Mouse (Mus musculus): ENCODE results near the gene Gm884. TPM values are rescaled to one million over a fixed set of nuclear protein-coding genes. Genes with fewer than 3 reads are reported as not detected.

Gm884 gene
- polyA plus RNA-seq, 1 experiment from 2014 or later, result not detected

DNA sequence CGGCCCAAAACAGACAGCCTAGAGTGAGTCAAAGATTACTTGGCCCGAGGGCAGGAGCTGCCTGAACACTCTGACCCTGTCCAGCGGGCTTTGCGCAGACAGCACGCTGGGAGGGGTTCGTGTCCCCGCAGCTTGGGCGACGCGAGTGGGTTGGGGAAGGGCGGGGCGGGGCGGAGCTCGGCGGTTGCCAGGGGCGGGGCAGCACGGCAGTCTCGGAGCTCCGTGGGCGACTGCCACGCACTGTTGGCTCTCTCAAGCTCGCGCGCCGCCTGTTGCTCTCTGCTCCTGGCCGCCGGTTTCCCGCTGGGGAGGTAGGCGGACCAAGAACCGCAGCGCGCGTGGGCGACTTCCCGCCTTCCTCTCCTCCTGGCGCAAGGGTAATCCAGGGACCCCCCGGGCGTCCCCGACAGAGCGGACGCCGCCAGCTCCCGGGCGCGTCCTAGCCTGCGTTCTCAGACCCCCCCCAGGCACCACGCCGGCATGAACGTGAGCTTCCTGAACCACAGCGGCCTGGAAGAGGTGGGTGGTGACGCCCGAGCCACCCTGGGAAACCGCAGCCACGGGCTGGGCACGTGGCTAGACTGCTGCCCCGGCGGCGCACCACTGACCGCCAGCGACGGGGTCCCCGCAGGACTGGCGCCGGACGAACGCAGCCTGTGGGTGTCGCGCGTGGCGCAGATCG lies 28.5 kb upstream of the Gm884 start, which contains the start of gene Rprml:
Rprml (plus strand) TSS at position 270 of the 682 bp plus-strand sequence.
- Histone ChIP-seq H3K27ac (no peak within 1 kb of the TSS), H3K4me1 (peaks cover 24% of the 10 kb centered on the region), H3K9ac (peak within 1 kb of the TSS; percentile 63), H3K4me2 (peak within 1 kb of the TSS; percentile 82), H3K27me3 (peaks cover 91% of the 10 kb centered on the region), H3K4me3 (peak within 1 kb of the TSS; percentile 47), H3K36me3 (no peaks in the 10 kb centered on the region), H3K9me3 (no peaks in the 10 kb centered on the region)
- ATAC-seq (ENCODE audit: insufficient number of reproducible peaks, insufficient read depth, low FRiP score, low TSS enrichment, low read depth), result no peak
- under 1% methylated on average over 71 of the region's 71 CpGs for WGBS

DNA sequence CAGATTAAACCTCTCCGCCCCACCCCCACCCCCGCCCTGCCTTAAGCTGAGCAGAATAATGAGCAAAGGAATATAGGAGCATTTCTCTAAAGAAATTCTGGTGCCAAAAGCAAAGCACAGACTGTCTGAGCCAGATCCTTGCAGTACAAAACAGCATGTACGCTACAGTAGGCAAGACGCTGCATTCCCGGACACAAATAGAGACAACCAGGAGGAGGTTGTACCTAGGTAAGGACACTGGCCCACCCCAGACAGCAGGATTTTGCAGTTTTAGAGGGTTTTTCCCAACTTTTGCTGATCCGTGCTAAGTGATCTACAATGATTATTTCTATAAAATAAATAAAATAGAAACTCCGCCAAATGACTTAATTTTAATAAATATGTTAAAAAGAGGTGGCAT lies 27.7 kb upstream of the Gm884 start:
- peaks cover 83% of the 10 kb centered on the region for H3K27me3 ChIP-seq

DNA sequence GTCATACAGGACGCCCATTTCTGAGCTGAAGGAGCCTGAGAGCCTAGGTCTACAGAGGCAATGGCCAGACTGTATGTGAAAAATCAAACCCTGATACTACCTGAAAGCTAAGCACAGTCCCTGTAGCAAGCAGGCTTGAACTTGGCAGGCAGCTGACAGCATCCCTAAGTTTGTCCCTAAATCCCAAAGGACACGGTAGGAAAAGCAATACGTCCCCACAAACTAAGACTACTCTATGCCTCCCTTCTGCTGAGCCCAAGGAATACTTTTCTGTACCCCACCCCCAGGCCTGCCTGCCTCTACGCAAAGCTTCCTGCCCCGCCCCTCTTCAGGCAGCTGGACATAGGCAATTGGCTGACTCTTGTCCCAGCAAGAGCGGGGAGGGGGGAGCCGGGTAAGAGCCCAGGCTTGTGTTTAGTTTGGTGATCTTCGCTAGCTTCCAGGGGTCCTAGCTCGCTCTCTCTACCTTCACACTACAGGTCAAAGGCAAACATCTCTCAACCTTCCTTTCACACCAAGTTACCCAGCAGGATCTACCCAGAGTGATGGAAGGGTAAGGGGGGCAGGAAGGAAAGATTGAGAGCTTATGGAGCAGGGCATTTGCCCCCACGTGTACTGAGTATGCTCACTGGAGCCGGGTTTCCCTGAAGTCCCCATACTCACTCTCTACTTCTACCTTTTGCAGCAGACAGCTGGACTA lies 27.1 kb upstream of the Gm884 start:
- H3K4me2 ChIP-seq, result no peak overlapping the region
- H3K4me3 ChIP-seq, result no peak overlapping the region; the same call in 1 of the 2 replicates
- 7% methylated on average over 11 of the region's 11 CpGs for WGBS
- no peaks in the 10 kb centered on the region for H3K9me3 ChIP-seq
- peaks cover 24% of the 10 kb centered on the region for H3K4me1 ChIP-seq
- H3K36me3 ChIP-seq, result no peaks in the 10 kb centered on the region
- H3K27me3 ChIP-seq, result peaks cover 77% of the 10 kb centered on the region
- no peak for ATAC-seq (ENCODE audit: insufficient number of reproducible peaks, insufficient read depth, low FRiP score, low TSS enrichment, low read depth)
- no peak overlapping the region for H3K9ac ChIP-seq
- H3K27ac ChIP-seq, result no peak overlapping the region

More for the DNA sequence above, 27.7 kb upstream of the Gm884 start:
- H3K27ac ChIP-seq, result no peak overlapping the region
- no peaks in the 10 kb centered on the region for H3K9me3 ChIP-seq
- H3K36me3 ChIP-seq, result no peaks in the 10 kb centered on the region
- H3K4me2 ChIP-seq, result no peak overlapping the region
- peak overlapping the region; percentile 47 for H3K4me3 ChIP-seq
- no peak for ATAC-seq (ENCODE audit: insufficient number of reproducible peaks, insufficient read depth, low FRiP score, low TSS enrichment, low read depth)
- WGBS, result 20% methylated on average over 7 of the region's 7 CpGs
- peaks cover 24% of the 10 kb centered on the region for H3K4me1 ChIP-seq
- H3K9ac ChIP-seq, result no peak overlapping the region

DNA sequence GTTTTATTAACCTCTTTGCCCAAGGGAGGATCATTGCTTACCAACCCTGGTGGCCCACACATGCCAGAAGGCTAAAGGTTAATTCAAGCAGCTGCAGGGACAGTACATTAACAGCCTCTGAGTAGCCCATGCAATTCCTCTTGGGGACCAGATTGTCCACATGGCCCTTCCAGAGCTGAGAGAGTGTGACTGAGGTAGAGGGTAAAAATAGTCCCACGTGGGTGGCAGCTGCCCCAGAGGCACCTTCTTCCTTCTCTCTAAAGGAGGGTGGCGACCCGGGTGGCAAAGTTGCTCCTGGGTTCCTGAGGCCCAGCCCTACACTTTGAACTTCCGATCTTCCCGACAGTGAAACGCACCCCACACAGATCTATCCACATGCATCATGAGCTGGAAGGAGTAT lies 25.4 kb upstream of the Gm884 start:
- WGBS, result 73% methylated on average over 6 of the region's 6 CpGs
- H3K9me3 ChIP-seq, result no peaks in the 10 kb centered on the region
- no peak overlapping the region for H3K4me2 ChIP-seq
- ATAC-seq (ENCODE audit: insufficient number of reproducible peaks, insufficient read depth, low FRiP score, low TSS enrichment, low read depth), result no peak
- no peak overlapping the region for H3K27ac ChIP-seq
- peaks cover 61% of the 10 kb centered on the region for H3K27me3 ChIP-seq
- H3K4me3 ChIP-seq, result no peak overlapping the region
- H3K9ac ChIP-seq, result no peak overlapping the region
- no peaks in the 10 kb centered on the region for H3K36me3 ChIP-seq
- H3K4me1 ChIP-seq, result peaks cover 24% of the 10 kb centered on the region

DNA sequence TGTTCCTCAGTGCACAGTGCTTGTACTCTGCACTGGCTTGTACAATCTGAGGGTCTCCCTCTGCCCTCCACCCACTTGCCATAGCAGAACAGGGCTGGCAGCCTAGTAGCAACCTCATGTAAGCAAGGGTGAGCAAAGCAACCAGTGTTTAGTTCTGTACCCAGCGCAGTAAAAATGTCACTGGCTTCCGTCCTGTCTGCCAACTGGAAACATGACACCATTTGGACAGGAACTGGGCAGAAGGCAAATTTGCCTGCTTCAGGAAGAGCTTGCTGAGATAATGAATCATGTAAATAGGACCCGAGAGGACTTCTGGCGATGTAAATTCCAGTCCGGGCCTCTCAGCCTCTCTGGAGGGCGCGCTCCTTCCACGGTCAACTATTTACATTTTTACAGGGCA lies 24.8 kb upstream of the Gm884 start:
- Histone ChIP-seq H3K9ac (no peak overlapping the region), H3K4me1 (peaks cover 24% of the 10 kb centered on the region), H3K4me2 (no peak overlapping the region), H3K4me3 (no peak overlapping the region), H3K9me3 (no peaks in the 10 kb centered on the region), H3K27ac (no peak overlapping the region), H3K36me3 (no peaks in the 10 kb centered on the region), H3K27me3 (peaks cover 61% of the 10 kb centered on the region)
- 57% methylated on average over 8 of the region's 8 CpGs for whole genome bisulfite sequencing
- no peak for ATAC-seq (ENCODE audit: insufficient number of reproducible peaks, insufficient read depth, low FRiP score, low TSS enrichment, low read depth)

DNA sequence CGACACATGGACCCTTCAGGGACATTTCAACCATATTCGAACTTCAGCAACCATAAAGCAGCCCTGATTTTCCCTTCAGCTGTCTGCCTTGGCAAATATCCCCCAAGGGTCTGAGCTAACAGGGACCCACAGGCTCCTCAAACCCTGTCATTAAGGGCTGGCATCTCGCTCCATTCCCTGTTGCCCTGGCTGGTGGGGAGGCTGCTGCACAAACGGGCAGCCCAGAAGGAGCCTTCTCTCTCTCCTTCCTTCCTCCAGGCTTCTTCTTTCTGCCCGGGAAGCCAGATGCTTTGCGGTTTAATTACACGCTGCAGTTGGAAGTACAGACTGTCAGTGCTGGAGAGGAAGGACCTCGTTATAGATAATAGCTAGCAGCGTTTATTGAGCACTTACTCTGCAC lies 22.3 kb upstream of the Gm884 start:
- peaks cover 58% of the 10 kb centered on the region for H3K27me3 ChIP-seq
- no peak overlapping the region for H3K4me3 ChIP-seq

DNA sequence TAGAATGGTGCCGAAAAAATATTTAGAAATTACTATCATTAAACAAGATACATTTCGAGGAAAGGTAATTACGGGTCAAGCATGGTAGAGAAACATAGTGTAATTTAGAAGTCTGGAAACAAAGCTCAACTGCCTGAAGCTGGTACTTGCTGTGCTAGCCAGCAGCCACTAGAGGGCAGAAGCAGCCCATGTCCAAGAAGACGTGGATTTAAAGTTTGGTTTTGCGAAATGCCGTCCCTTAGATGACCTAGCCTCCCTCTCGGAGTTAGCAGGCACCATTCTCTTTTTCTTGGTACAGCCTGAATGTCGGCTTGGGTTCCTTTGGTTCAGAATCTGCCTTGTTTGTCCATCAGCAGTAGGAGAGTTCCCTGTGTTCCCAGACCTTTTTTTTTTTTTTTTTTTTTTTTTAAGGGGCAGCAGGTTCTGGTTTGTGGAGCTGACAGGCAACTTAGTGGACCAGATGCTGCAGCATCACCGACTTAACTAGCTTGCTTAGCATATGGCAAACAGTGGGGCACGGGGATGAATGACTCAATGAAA lies 18.5 kb upstream of the Gm884 start:
- 4% methylated on average over 10 of the region's 10 CpGs for WGBS

More for the DNA sequence above, 22.3 kb upstream of the Gm884 start:
- H3K9me3 ChIP-seq, result no peaks in the 10 kb centered on the region
- no peak overlapping the region for H3K27ac ChIP-seq
- peaks cover 4% of the 10 kb centered on the region; the same call in 1 of the 2 replicates for H3K4me1 ChIP-seq
- ATAC-seq (ENCODE audit: insufficient number of reproducible peaks, insufficient read depth, low FRiP score, low TSS enrichment, low read depth), result no peak
- no peak overlapping the region for H3K9ac ChIP-seq
- no peak overlapping the region for H3K4me2 ChIP-seq
- H3K36me3 ChIP-seq, result no peaks in the 10 kb centered on the region
- WGBS, result 45% methylated on average over 9 of the region's 9 CpGs

DNA sequence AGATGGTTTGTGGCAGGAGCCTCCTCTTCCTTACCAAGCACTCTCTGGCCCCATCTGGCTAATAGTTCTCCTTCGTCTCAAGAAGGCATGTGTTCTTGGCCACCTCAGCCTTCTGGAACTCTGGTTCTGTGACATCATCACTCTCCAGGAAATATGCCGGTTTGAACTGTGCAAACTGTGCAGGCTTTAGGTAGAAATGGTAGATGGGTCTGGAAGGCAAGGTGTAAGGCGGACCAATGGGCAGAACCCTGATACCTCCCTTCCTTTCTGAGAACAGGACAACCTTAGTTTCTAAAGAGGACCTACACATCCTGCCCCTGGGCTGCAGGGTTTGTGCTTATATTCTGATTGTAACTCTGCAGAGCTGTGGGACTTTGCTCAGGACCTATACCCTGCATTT lies 17.9 kb upstream of the Gm884 start, which contains the start of gene Lyzl6:
Lyzl6 (minus strand) TSS at position 101 of the 400 bp plus-strand sequence.
- Histone ChIP-seq H3K27ac (no peak within 1 kb of the TSS), H3K4me1 (no peaks in the 10 kb centered on the region), H3K4me2 (peak within 1 kb of the TSS; percentile 28; the same call in 1 of the 2 replicates), H3K4me3 (no peak within 1 kb of the TSS), H3K36me3 (no peaks in the 10 kb centered on the region), H3K27me3 (peaks cover 34% of the 10 kb centered on the region), H3K9ac (no peak within 1 kb of the TSS), H3K9me3 (no peaks in the 10 kb centered on the region)
- WGBS, result 76% methylated on average over 3 of the region's 3 CpGs
- no peak for ATAC-seq (ENCODE audit: insufficient number of reproducible peaks, insufficient read depth, low FRiP score, low TSS enrichment, low read depth)

More for the DNA sequence above, 18.5 kb upstream of the Gm884 start:
- H3K9me3 ChIP-seq, result no peaks in the 10 kb centered on the region
- H3K36me3 ChIP-seq, result no peaks in the 10 kb centered on the region
- H3K27ac ChIP-seq, result no peak overlapping the region
- H3K4me3 ChIP-seq, result no peak overlapping the region
- H3K9ac ChIP-seq, result no peak overlapping the region
- H3K4me2 ChIP-seq, result peak overlapping the region; percentile 28; the same call in 1 of the 2 replicates
- H3K27me3 ChIP-seq, result peaks cover 34% of the 10 kb centered on the region
- H3K4me1 ChIP-seq, result no peaks in the 10 kb centered on the region
- no peak for ATAC-seq (ENCODE audit: insufficient number of reproducible peaks, insufficient read depth, low FRiP score, low TSS enrichment, low read depth)

DNA sequence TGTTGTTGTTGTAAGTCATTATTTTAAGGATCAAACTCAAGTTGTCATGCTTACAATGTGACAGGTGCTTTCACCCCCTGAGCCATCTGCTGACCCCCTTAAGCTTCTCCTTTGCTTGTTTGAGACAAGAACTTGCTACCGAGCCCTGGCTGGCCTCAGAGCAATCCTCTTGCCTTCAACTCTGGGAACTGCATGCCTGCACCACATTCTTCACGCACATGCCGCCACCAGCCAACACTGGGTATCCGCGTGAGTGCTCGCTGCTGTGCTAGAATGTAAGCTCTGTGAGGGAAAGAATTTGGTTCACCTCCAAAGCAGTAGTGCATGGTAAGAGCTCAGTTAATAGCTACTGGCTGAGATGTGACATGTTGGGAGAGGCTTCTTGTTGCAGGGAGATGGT lies 15.3 kb upstream of the Gm884 start:
- H3K9me3 ChIP-seq, result no peaks in the 10 kb centered on the region
- H3K4me3 ChIP-seq, result no peak overlapping the region
- H3K27ac ChIP-seq, result no peak overlapping the region
- no peak for ATAC-seq (ENCODE audit: insufficient number of reproducible peaks, insufficient read depth, low FRiP score, low TSS enrichment, low read depth)
- no peak overlapping the region for H3K4me2 ChIP-seq
- no peak overlapping the region for H3K9ac ChIP-seq
- H3K27me3 ChIP-seq, result peaks cover 32% of the 10 kb centered on the region
- no peaks in the 10 kb centered on the region for H3K4me1 ChIP-seq
- H3K36me3 ChIP-seq, result no peaks in the 10 kb centered on the region
- WGBS, result 79% methylated on average over 6 of the region's 6 CpGs

DNA sequence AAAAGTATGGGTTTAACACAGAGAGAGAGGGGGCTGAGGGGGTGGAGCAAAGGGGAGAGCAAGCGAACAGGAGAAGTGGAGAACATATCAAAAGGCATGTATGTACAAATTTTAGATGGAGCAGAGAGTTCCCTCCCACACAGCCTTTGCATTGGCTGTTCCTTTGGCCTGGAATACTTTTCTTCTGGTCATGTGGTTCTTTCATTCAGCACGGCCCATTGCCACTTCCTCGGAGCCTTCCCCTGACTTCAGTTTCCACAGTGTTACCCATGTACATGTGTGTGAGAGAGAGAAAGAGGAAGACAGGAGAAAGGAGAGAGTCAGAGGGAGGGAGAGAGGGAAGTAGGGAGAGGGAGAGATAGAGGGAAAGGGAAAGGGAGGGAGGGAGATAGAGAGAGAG lies 14.5 kb upstream of the Gm884 start:
- no peak for ATAC-seq (ENCODE audit: insufficient number of reproducible peaks, insufficient read depth, low FRiP score, low TSS enrichment, low read depth)
- no peak overlapping the region for H3K9ac ChIP-seq

DNA sequence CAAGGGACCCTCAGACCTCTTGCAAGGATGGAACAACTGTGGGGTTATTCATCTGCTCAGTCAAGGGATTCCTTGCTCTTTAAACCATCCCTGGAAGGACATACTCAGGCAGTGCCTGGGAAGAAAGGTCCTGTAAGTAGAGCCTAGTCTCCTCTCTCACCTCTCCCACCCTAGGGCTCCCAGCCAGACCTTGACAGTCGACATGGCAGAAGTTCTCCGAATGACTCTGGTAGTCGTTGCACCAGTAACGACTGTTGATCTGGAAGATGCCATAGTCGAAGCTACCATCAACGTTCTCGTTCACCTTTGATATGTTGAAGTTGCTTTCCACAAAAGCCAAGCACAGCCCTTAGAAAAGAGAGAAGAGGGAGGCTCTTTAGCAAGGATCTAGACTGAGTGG lies 13.9 kb upstream of the Gm884 start:
- 86% methylated on average over 7 of the region's 7 CpGs for WGBS

More for the DNA sequence above, 14.5 kb upstream of the Gm884 start:
- H3K4me1 ChIP-seq, result no peaks in the 10 kb centered on the region
- H3K27me3 ChIP-seq, result peaks cover 24% of the 10 kb centered on the region
- no peak overlapping the region for H3K4me2 ChIP-seq
- 76% methylated on average over 3 of the region's 3 CpGs for WGBS
- no peak overlapping the region for H3K27ac ChIP-seq
- H3K36me3 ChIP-seq, result no peaks in the 10 kb centered on the region
- no peaks in the 10 kb centered on the region for H3K9me3 ChIP-seq
- no peak overlapping the region for H3K4me3 ChIP-seq

More for the DNA sequence above, 13.9 kb upstream of the Gm884 start:
- Histone ChIP-seq H3K4me3 (no peak overlapping the region), H3K9ac (no peak overlapping the region), H3K4me2 (no peak overlapping the region), H3K4me1 (no peaks in the 10 kb centered on the region), H3K27ac (no peak overlapping the region), H3K9me3 (no peaks in the 10 kb centered on the region), H3K36me3 (no peaks in the 10 kb centered on the region), H3K27me3 (peaks cover 17% of the 10 kb centered on the region)
- no peak for ATAC-seq (ENCODE audit: insufficient number of reproducible peaks, insufficient read depth, low FRiP score, low TSS enrichment, low read depth)
